Mouse (Mus musculus) bone marrow macrophage, adult 2 months (primary cell): ENCODE data around the gene Sh3bgrl2.

Experiments
- CTCF ChIP-seq: IDR thresholded peaks from 2 replicates; pipeline ENCODE4 v1.5.1; 2012; ENCODE audit warnings: low read depth, mild to moderate bottlenecking, low read length, moderate library complexity
- POLR2A ChIP-seq: IDR thresholded peaks from 2 replicates; pipeline ENCODE4 v1.6.1; 2012; ENCODE audit warnings: mild to moderate bottlenecking, low read depth, low read length, borderline replicate concordance

GRCm38 (mm10) chr9:83628669-83629612 lies 80.8 kb downstream of the Sh3bgrl2 start:
- TF ChIP-seq CTCF (no peak), POLR2A (no peak)
